Mouse (Mus musculus): Measurements from ENCODE around the gene Frem1.

Gene Frem1

DNA sequence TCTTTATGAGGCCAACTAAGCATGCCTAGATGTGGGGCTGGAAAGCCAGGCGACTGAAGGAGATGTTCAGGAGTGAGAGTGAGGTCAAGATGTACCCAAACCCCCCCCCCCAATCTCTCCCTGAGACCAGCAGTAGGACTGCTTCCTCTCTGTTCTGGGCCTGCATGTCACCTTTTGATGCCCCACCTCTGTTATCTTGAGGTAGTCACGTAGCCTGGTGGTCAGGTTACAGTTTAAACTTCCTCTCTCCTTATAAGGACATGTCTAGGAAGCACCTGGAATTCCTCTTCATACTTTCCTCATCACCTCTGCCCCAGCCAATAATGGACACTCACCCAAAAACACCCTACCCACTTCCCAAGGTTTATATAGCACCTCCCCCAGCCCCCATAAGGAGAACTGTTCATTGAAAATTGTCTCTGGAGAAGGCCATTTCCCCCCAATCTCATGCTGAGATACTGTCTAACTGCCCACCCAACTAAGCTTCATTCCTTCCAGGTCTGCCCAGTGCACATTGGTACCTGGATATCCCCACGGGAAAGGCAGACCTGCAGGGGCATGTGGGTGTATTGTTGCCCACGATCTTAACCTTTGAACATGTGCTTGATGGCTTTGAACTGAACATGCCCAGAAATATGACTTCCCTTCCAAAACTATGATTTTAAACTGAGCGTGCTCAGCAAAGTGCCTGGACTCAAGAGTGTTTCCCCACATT lies 184.3 kb downstream of the Frem1 start:
- peak; percentile 56 for DNase-seq

DNA sequence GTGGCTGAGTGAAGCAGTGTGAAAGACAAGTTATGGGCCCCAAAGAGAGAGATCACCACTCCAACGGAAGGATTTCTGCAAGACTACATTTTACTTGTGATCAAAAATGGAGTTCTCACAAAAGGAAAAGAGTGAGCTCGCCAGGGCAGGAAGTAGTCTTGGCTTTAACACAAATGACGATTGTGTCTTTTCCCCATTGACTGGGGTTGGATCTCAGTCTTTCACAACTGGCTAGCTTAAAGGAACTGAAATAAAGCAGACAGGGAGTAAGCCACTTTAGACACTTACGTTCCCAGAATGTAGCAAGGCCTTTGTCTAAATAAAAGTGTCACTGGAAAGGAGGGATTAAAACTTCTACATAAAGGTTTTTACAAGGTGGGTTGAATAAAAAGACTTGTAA lies 185.0 kb downstream of the Frem1 start:
- peak; percentile 82 for DNase-seq

DNA sequence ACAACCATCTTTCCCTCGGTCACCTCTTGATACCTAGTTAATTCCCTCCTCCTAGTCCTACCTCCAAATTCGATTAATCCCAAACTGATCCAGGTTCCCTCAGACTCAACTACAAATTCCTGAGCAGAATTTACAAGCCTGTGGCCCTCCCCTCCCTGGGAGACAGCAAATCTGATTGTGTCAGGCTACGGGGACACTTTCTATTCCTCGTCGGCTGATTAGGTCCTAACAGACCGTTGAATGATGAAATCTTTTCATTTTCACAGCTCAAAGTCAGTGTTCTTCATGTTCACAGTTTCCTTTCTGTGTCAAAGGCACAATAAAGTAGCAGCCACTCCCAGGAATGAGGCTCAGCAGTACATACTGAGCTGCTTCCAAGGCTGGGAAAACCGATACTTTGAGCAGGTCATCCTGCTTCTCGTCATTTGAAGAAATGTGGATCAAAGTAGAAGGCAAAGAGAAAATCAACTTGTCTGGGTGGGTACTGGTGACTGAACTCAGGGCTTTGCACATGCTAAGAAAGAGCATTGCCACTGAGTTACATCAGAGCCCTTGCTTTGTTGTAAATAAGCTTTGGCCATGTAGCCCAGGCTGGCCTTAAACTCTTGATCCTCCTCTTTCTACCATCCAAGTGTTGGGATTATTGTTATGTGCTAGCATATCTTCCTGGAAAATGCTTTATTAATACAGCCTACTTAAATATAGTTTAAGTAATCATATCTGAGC lies 187.0 kb downstream of the Frem1 start:
- DNase-seq: no peak

- no peak for DNase-seq
Observed at GRCm38 (mm10) chr4:82863316-82863715, 188.8 kb downstream of the Frem1 start.

DNA sequence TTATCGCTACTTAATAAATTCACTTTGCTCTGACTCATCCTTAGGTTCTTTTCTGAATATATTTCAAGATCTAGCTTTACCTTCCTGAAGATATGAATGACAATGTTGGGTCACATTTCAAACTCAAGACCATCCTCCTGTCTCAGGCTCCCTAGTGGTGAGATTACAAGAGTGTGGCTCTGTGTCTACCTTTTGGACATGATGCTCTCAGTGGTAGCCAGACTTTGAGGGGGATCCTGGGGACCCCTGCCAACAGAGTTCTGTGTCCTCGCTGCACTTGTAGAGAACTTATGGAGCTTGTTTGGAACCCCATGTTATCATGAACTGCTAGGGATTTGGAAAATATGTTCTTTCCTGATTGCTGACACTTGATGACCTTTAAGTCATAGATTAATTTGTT lies 190.7 kb downstream of the Frem1 start:
- peak; percentile 51 for DNase-seq

DNA sequence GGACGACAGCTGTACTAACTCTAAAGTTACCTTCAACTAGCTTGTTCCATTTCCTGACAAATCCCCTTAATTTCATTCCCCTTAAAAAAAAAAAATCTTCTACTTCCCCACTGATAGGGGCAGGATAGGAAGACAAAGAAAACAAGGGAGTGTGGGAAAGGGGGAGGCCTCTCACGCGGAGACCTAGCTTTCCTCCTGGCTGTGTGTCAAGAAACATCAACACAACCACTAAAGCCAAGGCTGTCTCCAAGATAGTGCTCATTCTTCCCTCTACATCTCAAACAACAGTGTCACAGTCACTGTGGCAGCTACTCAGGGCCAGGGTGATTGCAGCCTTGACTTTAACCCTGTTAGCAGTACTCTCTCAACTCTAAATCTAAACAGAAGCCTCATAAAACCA lies 191.6 kb downstream of the Frem1 start:
- DNase-seq: peak; percentile 74

- DNase-seq: peak; percentile 98
Observed at GRCm38 (mm10) chr4:82859131-82860125, 192.7 kb downstream of the Frem1 start, which contains the start of gene Zdhhc21. Gene Zdhhc21, minus strand, starts transcription at chr4:82859958.

DNA sequence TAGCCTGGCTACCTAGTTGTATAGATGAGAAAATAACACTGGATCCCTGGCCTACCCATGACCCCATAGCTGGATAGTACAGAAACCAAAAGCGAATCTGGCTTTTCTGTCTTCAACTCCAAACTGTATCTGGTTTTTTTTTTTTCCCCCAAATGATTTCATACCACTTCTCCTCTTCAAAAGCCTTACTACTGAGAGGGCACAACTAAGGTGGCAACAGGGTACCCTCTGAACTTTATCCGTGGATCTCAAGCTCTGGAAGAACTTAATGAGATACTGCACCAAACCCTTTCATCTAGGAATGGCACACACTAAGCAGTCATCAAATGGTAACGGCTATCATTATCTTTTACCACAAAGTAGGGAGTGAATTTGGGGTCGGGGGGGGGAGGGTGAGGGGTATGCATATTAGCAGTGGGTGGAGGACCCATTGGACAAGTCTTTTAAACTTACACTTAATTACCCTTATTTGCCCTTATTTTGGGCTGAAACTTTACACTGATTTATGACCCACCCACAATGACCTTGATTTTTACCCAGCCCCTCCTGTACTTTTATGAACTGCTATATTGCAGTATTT lies 193.6 kb downstream of the Frem1 start:
- DNase-seq: peak; percentile 55

- DNase-seq: no peak
Observed at GRCm38 (mm10) chr4:82856986-82857385, 195.2 kb downstream of the Frem1 start.

- DNase-seq: no peak
Observed at GRCm38 (mm10) chr4:82853809-82854208, 198.3 kb downstream of the Frem1 start.

- DNase-seq: no peak
Observed at GRCm38 (mm10) chr4:82848552-82849234, 203.4 kb downstream of the Frem1 start.

Data from heart, adult 11 months (tissue).